Mouse (Mus musculus) thymus, postnatal 14 days (tissue): ENCODE data around the gene Gpat3.
A peak's percentile ranks its signal among the peaks of the same experiment; 100 is the strongest.

Source experiments
- DNase-seq: peaks from one replicate; pipeline ENCODE4 v3.0.0; 2021

The Gpat3 gene

DNA sequence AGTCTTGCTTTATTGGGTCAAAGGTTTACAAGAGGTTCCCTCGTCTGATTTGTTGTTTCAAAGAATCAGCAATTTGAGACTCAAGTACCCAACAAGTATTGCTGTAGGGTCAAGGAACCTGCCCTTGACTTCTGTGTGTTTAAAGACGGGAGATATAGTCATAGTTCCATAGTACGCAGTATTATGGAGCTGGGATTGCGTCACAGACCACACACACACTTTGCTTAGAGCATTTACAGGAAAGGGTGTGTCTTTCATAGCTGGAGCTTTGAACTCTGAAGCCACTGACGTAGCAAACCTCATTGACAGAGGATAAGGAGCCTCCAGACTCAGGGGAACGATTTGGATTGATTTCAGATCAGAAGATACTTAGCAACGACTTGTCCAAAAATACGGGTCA lies 70.9 kb downstream of the Gpat3 start:
- no peak for DNase-seq

DNA sequence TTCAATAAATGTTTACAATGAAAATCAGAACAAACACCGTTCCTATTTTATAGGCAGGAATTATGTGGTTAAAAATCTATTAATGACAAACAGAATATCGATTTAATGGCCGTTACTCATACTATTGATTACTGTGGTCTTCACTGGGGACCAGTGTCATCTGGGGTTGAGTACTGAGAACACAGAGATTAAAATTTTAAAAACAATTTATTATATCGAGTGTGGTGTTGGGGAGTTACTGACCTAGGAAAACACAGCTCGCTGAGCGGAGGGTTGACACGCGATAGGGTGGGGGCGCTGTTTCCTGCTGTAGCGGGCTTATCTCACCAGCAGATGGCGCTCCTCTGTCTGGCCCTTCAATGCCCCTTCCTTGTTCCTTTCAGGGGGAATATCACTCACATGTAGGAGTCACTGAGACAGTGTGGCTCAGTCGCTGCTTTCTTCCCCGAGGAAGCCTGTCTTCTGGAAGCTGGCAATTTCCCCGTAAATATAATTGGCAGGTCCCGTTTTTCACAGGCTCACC lies 71.8 kb downstream of the Gpat3 start:
- peak; percentile 78 for DNase-seq

DNA sequence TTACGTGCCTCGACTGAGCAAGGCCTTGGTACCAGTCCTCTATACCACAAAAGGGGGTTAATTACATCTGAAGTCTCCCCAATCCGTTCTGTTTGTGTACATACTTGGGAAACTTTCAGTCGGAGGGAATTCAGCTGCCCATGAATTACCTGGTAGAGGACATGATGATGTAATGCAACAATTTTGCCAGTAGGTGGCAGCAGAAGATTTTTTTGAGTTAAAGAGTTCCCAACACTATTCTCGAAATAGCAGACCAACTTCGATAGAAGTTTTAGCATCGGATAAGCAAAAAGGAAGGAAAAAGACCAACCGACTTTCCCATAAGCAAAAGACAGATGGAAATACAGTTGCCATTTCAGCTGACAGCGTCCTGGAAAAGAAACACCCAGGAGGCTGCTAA lies 73.6 kb downstream of the Gpat3 start:
- DNase-seq: peak; percentile 59

DNA sequence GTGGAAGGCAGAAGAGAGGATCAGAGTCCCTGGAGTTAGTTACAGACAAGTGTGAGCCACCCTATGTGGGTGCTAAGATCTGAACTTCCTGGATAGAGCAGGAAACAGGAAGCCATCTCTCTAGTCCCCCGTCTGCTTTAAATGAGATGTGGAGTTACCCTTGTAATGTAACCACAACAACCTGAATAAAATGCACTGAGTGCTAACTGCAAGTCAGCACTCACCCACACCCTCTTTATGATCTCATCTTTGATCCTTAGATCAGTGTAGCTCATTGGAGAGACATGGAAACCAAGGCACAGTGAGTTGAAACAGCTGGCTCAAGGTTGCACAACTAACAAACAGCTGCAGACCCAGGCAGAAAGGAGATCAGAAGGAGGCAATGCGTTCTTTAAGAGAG lies 84.2 kb downstream of the Gpat3 start:
- peak; percentile 12 for DNase-seq

- DNase-seq: no peak
These were observed 98.2 kb downstream of the Gpat3 start for GRCm38 (mm10) chr5:100943716-100944115.

- DNase-seq: no peak
These were observed 99.8 kb downstream of the Gpat3 start for GRCm38 (mm10) chr5:100945336-100945735.
